Mouse (Mus musculus) thymus, postnatal 0 days (tissue): Measurements from ENCODE around the gene Rnf215. TPM values are rescaled to one million over a fixed set of nuclear protein-coding genes. Genes with fewer than 3 reads are reported as not detected.
"Not testable (repeated sequence)": the region's sequence is repeated elsewhere in the genome, so short reads cannot be mapped to it uniquely, and the experiment has no call there.

ENCODE experiments used
- DNase-seq: peaks from one replicate; pipeline ENCODE4 v3.0.0-alpha.2; 2015; ENCODE audit warnings: low spot score
- polyA plus RNA-seq: library from polyadenylated mRNA; unstranded; fragments of >200 nt; fragmentation: Nextera tagmentation; extraction: Ambion mirVana; gene quantifications from 2 replicates; pipeline ENCODE4 v1.2.1, GENCODE M21; 2015

Gene Rnf215
- polyA plus RNA-seq, 1 experiment from 2014 or later = 19.6 TPM

GRCm38 (mm10) chr11:4146381-4146780 lies 11.4 kb downstream of the Rnf215 start:
- DNase-seq = no peak

- no peak for DNase-seq
Observed at GRCm38 (mm10) chr11:4147098-4147497, 12.1 kb downstream of the Rnf215 start.

- no peak for DNase-seq
Observed at GRCm38 (mm10) chr11:4148120-4148519, 13.1 kb downstream of the Rnf215 start.

- no peak for DNase-seq
Observed at GRCm38 (mm10) chr11:4148536-4149156, 13.6 kb downstream of the Rnf215 start.

- DNase-seq = no peak
Observed at GRCm38 (mm10) chr11:4149886-4150285, 14.9 kb downstream of the Rnf215 start.

- DNase-seq = no peak
Observed at GRCm38 (mm10) chr11:4153694-4154093, 18.7 kb downstream of the Rnf215 start.

GRCm38 (mm10) chr11:4155641-4156040 lies 20.6 kb downstream of the Rnf215 start:
- DNase-seq = no peak

GRCm38 (mm10) chr11:4158676-4159075 lies 23.7 kb downstream of the Rnf215 start:
- no peak for DNase-seq

GRCm38 (mm10) chr11:4159808-4160708 lies 25.1 kb downstream of the Rnf215 start, which contains the start of the genes Ccdc157 and Sf3a1:
TSS of gene Ccdc157 (minus strand) at chr11:4160293.
TSS of gene Sf3a1 (plus strand) at chr11:4160350.
- peak; percentile 95 for DNase-seq

GRCm38 (mm10) chr11:4160758-4161480 lies 25.9 kb downstream of the Rnf215 start:
- no peak for DNase-seq

GRCm38 (mm10) chr11:4164701-4165100 lies 29.7 kb downstream of the Rnf215 start:
- no peak for DNase-seq

GRCm38 (mm10) chr11:4166467-4167090 lies 31.6 kb downstream of the Rnf215 start:
- DNase-seq = no peak

GRCm38 (mm10) chr11:4174586-4174985 lies 39.6 kb downstream of the Rnf215 start:
- DNase-seq = no peak

- no peak for DNase-seq
Observed at GRCm38 (mm10) chr11:4177716-4178115, 42.7 kb downstream of the Rnf215 start.

GRCm38 (mm10) chr11:4182061-4182460 lies 47.1 kb downstream of the Rnf215 start:
- no peak for DNase-seq

GRCm38 (mm10) chr11:4183511-4183910 lies 48.5 kb downstream of the Rnf215 start:
- DNase-seq = no peak

GRCm38 (mm10) chr11:4184251-4184952 lies 49.4 kb downstream of the Rnf215 start:
- no peak for DNase-seq

GRCm38 (mm10) chr11:4185480-4185879 lies 50.5 kb downstream of the Rnf215 start:
- DNase-seq = not testable (repeated sequence)

- DNase-seq = peak; percentile 99
Observed at GRCm38 (mm10) chr11:4186486-4187317, 51.7 kb downstream of the Rnf215 start, which contains the start of gene Tbc1d10a. TSS of gene Tbc1d10a (plus strand) at chr11:4186789.

GRCm38 (mm10) chr11:4187318-4187700 lies 52.3 kb downstream of the Rnf215 start:
- DNase-seq = no peak
